Mouse (Mus musculus) midbrain, embryonic 15.5 days (tissue): ENCODE measurements around the gene Sorcs3. TPM values are rescaled to one million over a fixed set of nuclear protein-coding genes. Genes with fewer than 3 reads are reported as not detected.

ENCODE experiments used
- ATAC-seq: fragments of 200-750 bp; cut with Nextera tagmentation; replicated peaks from 2 replicates; pipeline ENCODE4 v1.8.0; 2017; ENCODE audit warnings: moderate TSS enrichment
- H3K27ac ChIP-seq: fragments of 300-500 bp; sonication (generic); 2 replicates; pipeline ENCODE4 v1.5.1; 2015; ENCODE audit warnings: mild to moderate bottlenecking, inconsistent platforms
- H3K27me3 ChIP-seq: fragments of 300-500 bp; sonication (generic); replicated peaks from 2 replicates; pipeline ENCODE4 v1.6.1; 2015; ENCODE audit warnings: inconsistent platforms
- H3K36me3 ChIP-seq: fragments of 300-500 bp; sonication (generic); replicated peaks from 2 replicates; pipeline ENCODE4 v1.6.1; 2015; ENCODE audit warnings: inconsistent platforms
- H3K4me1 ChIP-seq: fragments of 300-500 bp; sonication (generic); 2 replicates; pipeline ENCODE4 v1.6.1; 2015; ENCODE audit warnings: inconsistent platforms
- H3K4me2 ChIP-seq: fragments of 300-500 bp; sonication (generic); 2 replicates; pipeline ENCODE4 v1.6.1; 2015; ENCODE audit warnings: inconsistent platforms, mild to moderate bottlenecking, moderate library complexity
- H3K4me3 ChIP-seq: fragments of 300-500 bp; sonication (generic); 2 replicates; pipeline ENCODE4 v1.5.1; 2015; ENCODE audit warnings: mild to moderate bottlenecking, inconsistent platforms
- H3K9ac ChIP-seq: fragments of 300-500 bp; sonication (generic); 2 replicates; pipeline ENCODE4 v1.6.1; 2015; ENCODE audit warnings: mild to moderate bottlenecking, inconsistent platforms
- H3K9me3 ChIP-seq: fragments of 300-500 bp; sonication (generic); 2 replicates; pipeline ENCODE4 v1.6.1; 2016; ENCODE audit warnings: inconsistent platforms
- WGBS: fragments of 180-500 bp; shearing (Covaris S2); methylation state at CpG from one replicate; pipeline ENCODE4 v1.1.7; 2015; ENCODE audit warnings: mixed read lengths; 5-methylcytosine and 5-hydroxymethylcytosine counted together
- polyA plus RNA-seq: library from polyadenylated mRNA; unstranded; fragments of >200 nt; fragmentation: Nextera tagmentation; extraction: Ambion mirVana; gene quantifications from 2 replicates; pipeline ENCODE4 v1.2.1, GENCODE M21; 2015

Sorcs3 gene
- polyA plus RNA-seq, 1 experiment from 2014 or later, result 19.1 TPM

- H3K4me2 ChIP-seq, result no peak overlapping the region
- 75% methylated on average over 3 of the region's 3 CpGs for WGBS
- no peak for ATAC-seq
These were observed 212.5 kb downstream of the Sorcs3 start for GRCm38 (mm10) chr19:48418356-48418755.

GRCm38 (mm10) chr19:48429263-48429662 lies 223.4 kb downstream of the Sorcs3 start:
- Histone ChIP-seq H3K27me3 (no peaks in the 10 kb centered on the region), H3K4me3 (no peak overlapping the region), H3K4me1 (peaks cover 9% of the 10 kb centered on the region)

More at GRCm38 (mm10) chr19:48418356-48418755, 212.5 kb downstream of the Sorcs3 start:
- no peaks in the 10 kb centered on the region for H3K4me1 ChIP-seq
- no peaks in the 10 kb centered on the region for H3K9me3 ChIP-seq
- no peaks in the 10 kb centered on the region for H3K27me3 ChIP-seq
- H3K4me3 ChIP-seq, result no peak overlapping the region
- H3K9ac ChIP-seq, result no peak overlapping the region
- no peaks in the 10 kb centered on the region for H3K36me3 ChIP-seq
- no peak overlapping the region for H3K27ac ChIP-seq

GRCm38 (mm10) chr19:48429755-48430154 lies 223.9 kb downstream of the Sorcs3 start:
- Histone ChIP-seq H3K27me3 (no peaks in the 10 kb centered on the region), H3K9ac (no peak overlapping the region), H3K27ac (peak overlapping the region; percentile 30; the same call in 1 of the 2 replicates), H3K4me1 (peaks cover 9% of the 10 kb centered on the region), H3K4me2 (no peak overlapping the region), H3K9me3 (no peaks in the 10 kb centered on the region), H3K36me3 (no peaks in the 10 kb centered on the region), H3K4me3 (no peak overlapping the region)
- ATAC-seq, result no peak
- 9% methylated on average over 2 of the region's 2 CpGs for WGBS

More at GRCm38 (mm10) chr19:48429263-48429662, 223.4 kb downstream of the Sorcs3 start:
- ATAC-seq, result no peak
- Histone ChIP-seq H3K9ac (no peak overlapping the region), H3K9me3 (no peaks in the 10 kb centered on the region), H3K4me2 (no peak overlapping the region), H3K27ac (no peak overlapping the region), H3K36me3 (no peaks in the 10 kb centered on the region)
- 85% methylated on average over 4 of the region's 4 CpGs for WGBS

DNA sequence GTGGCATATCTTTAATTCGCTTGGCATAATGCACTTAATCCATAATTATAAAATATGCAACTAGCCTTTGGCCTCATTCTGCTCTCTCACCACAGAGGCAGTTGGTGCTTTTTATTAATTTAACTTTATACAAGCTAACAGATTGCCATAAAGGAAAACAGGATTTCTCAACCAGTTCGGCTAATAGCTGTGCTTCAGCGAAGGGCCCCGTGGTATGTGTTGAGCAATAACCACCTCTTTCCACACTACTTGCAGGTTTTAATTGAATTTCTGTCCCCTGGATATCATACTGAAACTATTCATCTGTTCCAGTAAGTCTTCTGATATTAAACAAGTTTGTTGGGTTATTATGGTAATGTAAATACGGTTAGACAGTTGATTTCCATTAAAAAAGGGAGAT lies 224.5 kb downstream of the Sorcs3 start:
- H3K4me2 ChIP-seq, result no peak overlapping the region
- no peak overlapping the region for H3K27ac ChIP-seq
- ATAC-seq, result no peak
- peaks cover 9% of the 10 kb centered on the region for H3K4me1 ChIP-seq
- WGBS, result 80% methylated on average over 5 of the region's 5 CpGs
- no peak overlapping the region for H3K9ac ChIP-seq
- H3K4me3 ChIP-seq, result no peak overlapping the region
- H3K27me3 ChIP-seq, result no peaks in the 10 kb centered on the region
- H3K9me3 ChIP-seq, result no peaks in the 10 kb centered on the region
- no peaks in the 10 kb centered on the region for H3K36me3 ChIP-seq

DNA sequence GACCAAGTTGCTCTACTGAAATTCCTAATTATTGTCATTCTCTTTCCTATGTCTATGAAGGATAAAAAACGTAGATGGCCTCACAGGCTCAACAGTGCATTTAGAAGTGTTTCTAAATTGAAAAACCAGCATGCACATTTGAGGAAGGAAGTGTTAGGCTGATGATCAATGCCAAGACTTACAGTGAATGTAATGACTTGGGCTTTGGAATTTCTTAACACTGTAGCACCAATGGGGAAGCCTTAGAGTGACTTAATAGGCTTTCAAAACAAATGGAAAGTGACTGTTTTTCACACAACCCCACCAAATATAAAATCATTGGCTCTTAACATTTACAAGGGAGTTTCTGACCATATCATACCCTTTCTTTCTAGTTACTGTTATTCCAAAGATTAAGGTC lies 232.6 kb downstream of the Sorcs3 start:
- H3K36me3 ChIP-seq, result no peaks in the 10 kb centered on the region
- 91% methylated on average over 1 of the region's 1 CpGs for WGBS
- H3K9me3 ChIP-seq, result no peaks in the 10 kb centered on the region
- no peak for ATAC-seq
- no peaks in the 10 kb centered on the region for H3K27me3 ChIP-seq
- H3K4me2 ChIP-seq, result no peak overlapping the region
- H3K4me3 ChIP-seq, result no peak overlapping the region
- H3K4me1 ChIP-seq, result no peaks in the 10 kb centered on the region
- no peak overlapping the region for H3K9ac ChIP-seq
- no peak overlapping the region for H3K27ac ChIP-seq

GRCm38 (mm10) chr19:48461141-48461540 lies 255.3 kb downstream of the Sorcs3 start:
- Histone ChIP-seq H3K9me3 (no peaks in the 10 kb centered on the region), H3K36me3 (no peaks in the 10 kb centered on the region), H3K9ac (no peak overlapping the region), H3K4me3 (no peak overlapping the region), H3K27me3 (no peaks in the 10 kb centered on the region), H3K4me1 (no peaks in the 10 kb centered on the region), H3K27ac (no peak overlapping the region), H3K4me2 (no peak overlapping the region)
- WGBS, result 91% methylated on average over 5 of the region's 5 CpGs
- no peak for ATAC-seq

DNA sequence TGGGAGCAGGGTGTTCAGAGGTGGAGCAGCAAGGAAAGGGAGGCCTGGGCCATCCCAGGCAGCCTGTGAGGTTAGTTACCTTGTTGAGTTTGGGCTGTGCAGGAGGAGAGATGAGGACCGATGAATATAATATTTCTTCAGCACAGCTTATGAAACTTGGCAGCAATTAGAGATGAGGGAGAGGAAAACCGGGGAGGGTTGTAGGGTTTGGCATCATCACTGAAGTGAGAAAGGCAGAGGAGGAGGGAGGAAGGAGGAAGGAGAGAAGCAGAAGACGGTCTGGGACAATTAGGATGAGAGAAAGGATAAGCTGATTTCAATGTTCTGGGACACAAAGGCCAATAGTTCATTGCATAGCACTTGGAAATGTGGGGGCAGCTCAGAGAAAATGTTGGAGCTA lies 256.6 kb downstream of the Sorcs3 start:
- Histone ChIP-seq H3K27me3 (no peaks in the 10 kb centered on the region), H3K9ac (no peak overlapping the region), H3K9me3 (no peaks in the 10 kb centered on the region), H3K4me2 (no peak overlapping the region), H3K4me1 (no peaks in the 10 kb centered on the region), H3K27ac (no peak overlapping the region), H3K4me3 (no peak overlapping the region), H3K36me3 (no peaks in the 10 kb centered on the region)
- ATAC-seq, result no peak
- WGBS, result 85% methylated on average over 3 of the region's 3 CpGs

GRCm38 (mm10) chr19:48463494-48463893 lies 257.7 kb downstream of the Sorcs3 start:
- no peak for ATAC-seq
- no peak overlapping the region for H3K4me3 ChIP-seq
- no peaks in the 10 kb centered on the region for H3K9me3 ChIP-seq
- no peak overlapping the region for H3K4me2 ChIP-seq
- no peaks in the 10 kb centered on the region for H3K27me3 ChIP-seq
- WGBS, result 84% methylated on average over 3 of the region's 3 CpGs
- H3K4me1 ChIP-seq, result no peaks in the 10 kb centered on the region
- no peak overlapping the region for H3K9ac ChIP-seq
- no peaks in the 10 kb centered on the region for H3K36me3 ChIP-seq
- no peak overlapping the region for H3K27ac ChIP-seq

DNA sequence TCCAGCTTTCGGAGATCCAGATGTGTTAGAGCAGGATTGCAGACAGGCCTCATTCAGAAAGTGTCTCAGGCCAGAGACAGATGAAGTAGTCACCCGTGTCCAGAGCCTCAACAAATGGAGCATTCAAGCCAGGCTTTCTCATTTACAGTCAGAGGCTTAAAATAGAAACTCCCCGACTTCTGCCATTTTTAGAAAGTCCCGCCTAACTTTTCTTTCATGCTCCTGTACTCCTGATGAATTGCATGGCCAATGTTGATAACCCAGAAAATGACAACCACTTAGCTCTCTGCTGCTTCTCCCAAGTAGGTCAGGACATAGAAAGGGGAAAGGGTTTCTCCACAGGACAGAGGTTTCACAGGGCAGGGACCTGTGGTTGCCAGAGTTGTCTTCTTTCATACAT lies 261.6 kb downstream of the Sorcs3 start:
- no peak for ATAC-seq
- Histone ChIP-seq H3K4me3 (no peak overlapping the region), H3K9ac (no peak overlapping the region), H3K4me1 (no peaks in the 10 kb centered on the region), H3K4me2 (no peak overlapping the region), H3K36me3 (no peaks in the 10 kb centered on the region), H3K27ac (no peak overlapping the region), H3K9me3 (no peaks in the 10 kb centered on the region), H3K27me3 (no peaks in the 10 kb centered on the region)
- 79% methylated on average over 4 of the region's 4 CpGs for WGBS

GRCm38 (mm10) chr19:48469791-48470410 lies 264.1 kb downstream of the Sorcs3 start:
- Histone ChIP-seq H3K9me3 (no peaks in the 10 kb centered on the region), H3K9ac (no peak overlapping the region), H3K36me3 (no peaks in the 10 kb centered on the region), H3K4me2 (no peak overlapping the region), H3K27ac (no peak overlapping the region), H3K4me3 (no peak overlapping the region), H3K4me1 (no peaks in the 10 kb centered on the region), H3K27me3 (no peaks in the 10 kb centered on the region)
- no peak for ATAC-seq
- WGBS, result 90% methylated on average over 4 of the region's 4 CpGs

DNA sequence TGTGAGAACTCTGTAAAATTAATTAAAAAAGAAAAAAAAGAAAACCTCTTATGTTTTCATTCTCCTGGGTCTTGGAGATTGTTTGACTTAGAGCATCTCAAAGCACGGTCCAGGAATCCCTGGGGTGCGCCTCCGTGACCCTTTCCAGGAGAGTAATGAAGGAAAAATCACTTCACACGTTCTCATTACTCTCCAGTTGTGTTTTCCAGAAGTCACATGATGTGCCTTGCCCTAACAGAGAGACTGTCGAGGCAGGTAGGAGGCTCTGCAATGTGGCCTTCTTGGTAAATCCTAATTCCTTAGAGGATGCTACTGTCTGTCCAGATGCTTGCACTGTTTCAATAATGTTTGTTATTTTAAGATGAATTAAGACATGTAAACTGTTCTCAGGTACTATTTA lies 266.1 kb downstream of the Sorcs3 start:
- H3K9ac ChIP-seq, result no peak overlapping the region
- H3K27ac ChIP-seq, result no peak overlapping the region
- no peaks in the 10 kb centered on the region for H3K27me3 ChIP-seq
- H3K4me2 ChIP-seq, result no peak overlapping the region
- WGBS, result 60% methylated on average over 5 of the region's 5 CpGs
- no peak overlapping the region for H3K4me3 ChIP-seq
- no peaks in the 10 kb centered on the region for H3K36me3 ChIP-seq
- ATAC-seq, result no peak
- H3K9me3 ChIP-seq, result no peaks in the 10 kb centered on the region
- H3K4me1 ChIP-seq, result no peaks in the 10 kb centered on the region

DNA sequence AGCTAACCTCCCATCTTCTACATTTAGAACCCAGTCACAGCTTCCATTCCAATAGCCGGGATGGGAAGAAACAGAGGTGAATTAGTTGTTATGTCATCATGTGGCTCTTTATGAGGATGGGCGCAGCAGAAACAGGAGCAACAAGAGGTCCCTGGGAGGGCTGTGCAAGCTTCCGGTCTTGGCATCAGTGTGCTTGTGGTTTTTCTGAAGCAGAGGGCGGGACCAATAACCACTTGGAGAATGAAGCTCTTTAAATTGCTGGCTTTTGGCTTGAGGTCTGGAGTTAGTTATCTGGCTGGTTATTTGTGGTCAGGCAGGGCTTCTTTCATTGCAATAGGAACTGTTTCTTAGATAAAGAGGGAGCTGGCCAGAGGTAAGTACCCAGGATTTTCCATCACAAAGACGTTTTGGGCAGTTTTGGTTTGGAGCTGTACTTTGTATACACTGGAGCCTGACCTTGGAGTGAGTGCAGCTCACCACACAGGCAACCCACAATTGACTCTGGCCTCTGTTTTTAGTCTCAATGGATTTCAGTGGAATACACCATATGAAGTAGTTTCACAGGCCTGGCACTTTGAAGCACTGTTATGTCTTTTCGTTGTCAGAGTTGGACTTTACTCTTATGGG lies 270.1 kb downstream of the Sorcs3 start:
- 81% methylated on average over 6 of the region's 6 CpGs for WGBS
- H3K36me3 ChIP-seq, result no peaks in the 10 kb centered on the region
- H3K27me3 ChIP-seq, result no peaks in the 10 kb centered on the region
- no peak overlapping the region for H3K9ac ChIP-seq
- no peaks in the 10 kb centered on the region for H3K9me3 ChIP-seq
- no peak overlapping the region for H3K27ac ChIP-seq
- no peak for ATAC-seq
- no peak overlapping the region for H3K4me2 ChIP-seq
- H3K4me3 ChIP-seq, result no peak overlapping the region
- no peaks in the 10 kb centered on the region for H3K4me1 ChIP-seq

DNA sequence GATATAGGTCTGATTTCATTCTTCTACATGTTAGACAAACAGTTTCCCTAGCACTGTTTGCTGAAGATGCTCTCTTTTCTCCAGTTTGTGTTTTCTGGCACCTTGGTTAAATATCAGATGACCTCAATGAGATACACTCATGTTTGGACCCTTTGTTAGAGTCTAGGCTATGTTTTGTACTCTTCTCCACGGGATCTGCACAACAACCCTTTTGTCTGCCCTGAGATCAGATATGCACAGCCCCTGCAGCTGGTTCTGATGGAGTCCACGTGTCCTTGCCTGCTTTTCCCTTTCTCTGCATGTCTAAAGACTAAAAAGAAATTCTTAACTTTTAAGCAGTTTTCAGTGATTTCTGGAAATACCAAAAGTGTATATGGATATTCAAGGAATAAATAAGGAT lies 273.0 kb downstream of the Sorcs3 start:
- ATAC-seq, result no peak
- Histone ChIP-seq H3K36me3 (no peaks in the 10 kb centered on the region), H3K4me3 (no peak overlapping the region), H3K4me2 (no peak overlapping the region), H3K27ac (no peak overlapping the region), H3K9ac (no peak overlapping the region), H3K27me3 (no peaks in the 10 kb centered on the region), H3K4me1 (0 out of 2 replicates have a peak, but pooled peaks cover 4% of the 10 kb centered on the region), H3K9me3 (no peaks in the 10 kb centered on the region)
- WGBS, result 40% methylated on average over 2 of the region's 2 CpGs
